Mouse (Mus musculus) testis, postnatal 14 days (tissue): ENCODE measurements around the gene Rpl10a.
"Not testable (repeated sequence)": the region's sequence is repeated elsewhere in the genome, so short reads cannot be mapped to it uniquely, and the experiment has no call there.

ENCODE experiments used
- DNase-seq: peaks from one replicate; pipeline ENCODE4 v3.0.0; 2021; ENCODE audit warnings: low spot score

Rpl10a gene

DNA sequence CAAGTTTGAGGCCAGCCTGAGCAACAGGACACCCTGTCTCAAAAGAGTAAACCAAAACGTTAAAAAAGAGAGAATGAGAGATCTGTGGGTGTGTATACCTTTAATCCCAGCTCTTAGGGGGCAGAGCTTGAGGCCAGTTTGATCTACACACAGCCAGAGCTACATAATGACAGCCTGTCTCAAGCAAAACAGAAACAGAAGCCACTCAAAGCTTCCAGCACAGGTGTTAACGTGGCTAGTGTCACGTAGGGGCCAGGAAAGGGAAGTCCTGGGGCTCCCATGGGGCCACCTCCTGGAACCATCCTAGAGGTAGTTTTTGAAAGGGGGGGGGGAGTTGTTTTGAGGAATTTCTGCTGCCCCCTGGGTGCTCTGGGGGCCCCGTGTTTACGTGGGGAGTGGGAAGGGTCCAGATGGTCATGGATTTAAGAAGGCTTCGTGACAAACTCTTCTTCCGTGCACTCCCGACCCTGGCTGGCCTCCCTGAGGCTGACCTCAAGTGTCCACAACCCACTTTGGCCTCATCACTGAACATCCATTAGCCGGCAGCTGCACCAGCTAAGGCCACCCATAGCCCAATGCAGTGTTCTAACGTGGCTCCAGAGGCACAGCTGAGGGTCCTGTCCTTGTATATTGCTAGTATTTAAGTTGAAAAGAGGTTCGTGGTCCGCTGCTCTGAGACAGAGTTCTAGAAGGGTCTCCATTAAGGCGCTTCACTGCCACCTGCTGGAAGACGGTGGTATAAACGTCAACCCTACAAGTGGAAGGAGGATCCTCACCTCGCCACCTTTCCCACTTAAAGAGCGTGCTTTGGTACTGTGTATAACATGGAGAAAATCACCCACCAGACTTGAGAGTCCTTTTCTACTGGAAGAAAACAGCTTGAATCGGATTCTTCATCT lies 19.7 kb upstream of the Rpl10a start:
- peak; percentile 68 for DNase-seq

DNA sequence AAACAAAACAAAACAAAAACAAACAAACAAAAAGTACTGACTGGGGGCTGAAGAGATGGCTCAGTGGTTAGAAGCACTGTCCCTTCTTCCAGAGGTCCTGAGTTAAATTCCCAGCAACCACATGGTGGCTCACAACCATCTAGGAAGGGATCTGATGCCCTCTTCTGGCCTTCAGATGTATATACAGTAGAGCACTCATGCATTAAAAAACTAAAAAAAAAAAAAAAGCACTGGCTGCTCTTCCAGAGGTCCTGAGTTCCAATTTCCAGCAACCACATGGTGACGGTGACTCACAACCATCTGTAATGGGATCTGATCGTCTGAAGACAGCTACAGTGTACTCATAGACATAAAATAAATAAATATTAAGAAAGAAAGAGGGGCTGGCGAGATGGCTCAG lies 17.4 kb upstream of the Rpl10a start:
- DNase-seq = no peak

DNA sequence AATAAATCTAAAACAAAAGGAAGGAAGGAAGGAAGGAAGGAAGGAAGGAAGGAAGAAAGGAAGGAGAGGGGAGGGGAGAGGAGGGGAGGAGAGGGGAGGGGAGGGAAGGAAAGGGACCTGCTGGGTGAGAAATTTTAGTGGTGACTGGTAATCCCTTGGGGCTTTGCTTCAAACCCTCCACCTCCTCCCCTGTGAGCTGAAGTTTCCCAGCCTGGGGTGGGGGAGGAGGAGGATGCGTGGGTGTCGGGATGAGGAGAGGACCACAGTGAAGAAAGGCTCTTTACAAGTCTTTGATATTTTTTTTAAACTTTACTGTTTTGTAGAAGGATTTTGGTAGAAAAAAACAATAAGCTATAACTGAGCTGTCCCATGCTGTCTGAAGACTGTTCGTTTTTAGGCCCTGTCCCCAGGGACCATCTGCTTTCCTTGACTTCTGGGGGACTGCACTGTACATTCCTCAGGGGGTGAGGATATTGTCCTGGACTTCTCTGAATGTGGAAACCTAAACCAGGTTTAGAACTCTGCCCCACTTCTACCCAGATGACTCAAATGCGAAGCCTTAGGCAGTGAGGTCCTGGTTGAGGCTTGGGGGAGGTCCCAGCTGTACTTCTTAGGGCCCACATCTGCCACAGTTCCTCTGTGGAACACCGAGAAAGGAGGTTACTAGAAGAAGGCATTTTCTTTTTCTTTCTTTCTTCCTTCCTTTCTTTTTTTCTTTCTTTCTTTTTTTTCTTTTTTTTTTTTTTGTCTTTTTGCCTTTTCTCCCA lies 16.7 kb upstream of the Rpl10a start:
- DNase-seq = no peak

- no peak for DNase-seq
These were observed 15.7 kb upstream of the Rpl10a start for GRCm38 (mm10) chr17:28312232-28313211.

- DNase-seq = peak; percentile 97
These were observed 14.9 kb upstream of the Rpl10a start, which contains the start of gene Fance for GRCm38 (mm10) chr17:28313212-28313879. Fance (plus strand) TSS chr17:28313519.

GRCm38 (mm10) chr17:28313880-28314225 lies 14.4 kb upstream of the Rpl10a start:
- DNase-seq = no peak

- no peak for DNase-seq
These were observed 12.6 kb upstream of the Rpl10a start for GRCm38 (mm10) chr17:28315611-28316160.

- no peak for DNase-seq
These were observed 11.8 kb upstream of the Rpl10a start for GRCm38 (mm10) chr17:28316476-28316875.

DNA sequence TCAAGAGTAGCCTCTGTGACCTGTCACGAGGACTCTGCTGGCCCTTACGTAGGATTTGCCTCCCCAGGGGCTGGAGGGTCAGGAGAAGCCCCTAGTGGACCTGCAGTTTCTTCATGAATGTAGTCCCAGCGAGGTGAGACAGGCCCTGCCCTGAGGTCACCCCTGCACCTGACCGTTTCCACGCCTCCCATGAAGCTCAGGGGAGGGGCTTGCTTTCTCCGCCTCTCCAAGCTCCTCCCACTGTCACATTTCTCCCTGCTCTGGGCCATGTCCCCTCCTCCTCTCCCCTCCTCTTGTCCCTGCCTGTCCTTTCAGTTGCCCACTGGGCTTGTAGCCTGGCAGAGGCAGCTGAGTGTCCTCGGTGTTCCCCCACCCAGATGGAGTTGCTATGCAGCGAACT lies 11.2 kb upstream of the Rpl10a start:
- no peak for DNase-seq

DNA sequence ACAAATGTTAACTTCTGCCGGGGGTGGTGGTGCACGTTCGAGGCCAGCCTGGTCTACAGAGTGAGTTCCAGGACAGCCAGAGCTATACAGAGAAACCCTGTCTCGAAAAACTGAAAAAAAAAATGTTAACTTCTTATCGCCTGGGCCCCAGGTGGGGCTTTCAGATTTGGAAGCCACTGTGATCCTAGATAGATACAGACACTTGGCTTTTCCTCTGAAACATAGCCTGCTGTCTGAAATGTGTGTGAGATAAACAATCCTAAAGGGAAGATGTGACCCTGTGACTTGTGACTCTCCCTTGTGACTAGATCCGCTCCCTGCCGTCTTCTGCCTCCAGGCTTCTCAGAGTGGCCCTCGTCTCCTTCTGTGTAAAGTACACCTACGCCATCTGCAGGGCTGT lies 10.5 kb upstream of the Rpl10a start:
- DNase-seq = no peak

DNA sequence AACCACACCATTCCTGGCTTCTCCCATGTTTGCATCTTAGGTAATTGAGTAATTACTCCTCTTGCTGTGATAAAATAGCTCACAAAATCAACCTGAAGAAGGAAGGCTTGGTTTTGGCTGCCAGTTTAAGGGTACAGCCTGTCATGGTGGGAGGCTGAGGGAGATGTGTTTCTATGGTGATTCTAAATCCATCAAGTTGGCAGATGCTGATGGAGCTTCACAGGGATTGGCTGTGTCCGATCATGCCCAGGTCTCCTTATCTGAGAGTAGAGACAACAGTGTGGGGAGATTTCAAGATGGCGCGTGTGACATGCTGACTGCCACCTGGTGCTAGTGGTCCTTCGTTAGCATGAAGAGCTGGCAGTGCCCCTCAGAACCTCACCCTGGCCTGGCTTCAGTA lies 6.6 kb upstream of the Rpl10a start:
- DNase-seq = no peak

DNA sequence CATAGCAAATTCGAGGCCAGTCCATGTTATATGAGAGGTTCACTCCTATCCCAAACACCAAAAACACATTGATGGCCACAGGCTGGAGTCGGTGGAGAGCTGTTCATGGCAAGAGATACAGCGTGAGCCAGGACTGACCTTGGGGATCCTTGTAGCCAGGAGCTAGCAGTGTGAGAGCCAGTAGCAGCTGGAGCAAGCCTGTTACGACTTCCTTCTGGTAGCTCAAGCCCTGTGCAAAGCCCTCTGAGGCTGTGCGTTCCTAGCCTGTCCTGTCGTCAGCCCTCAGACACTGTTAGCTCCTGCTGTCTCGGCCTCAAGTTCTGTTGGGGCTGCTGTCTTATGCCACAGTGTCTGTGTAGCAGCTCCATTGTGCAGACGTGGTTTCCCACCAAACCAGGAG lies 4.5 kb upstream of the Rpl10a start:
- peak; percentile 62 for DNase-seq

- DNase-seq = not testable (repeated sequence)
These were observed 3.9 kb upstream of the Rpl10a start for GRCm38 (mm10) chr17:28324416-28324815.

DNA sequence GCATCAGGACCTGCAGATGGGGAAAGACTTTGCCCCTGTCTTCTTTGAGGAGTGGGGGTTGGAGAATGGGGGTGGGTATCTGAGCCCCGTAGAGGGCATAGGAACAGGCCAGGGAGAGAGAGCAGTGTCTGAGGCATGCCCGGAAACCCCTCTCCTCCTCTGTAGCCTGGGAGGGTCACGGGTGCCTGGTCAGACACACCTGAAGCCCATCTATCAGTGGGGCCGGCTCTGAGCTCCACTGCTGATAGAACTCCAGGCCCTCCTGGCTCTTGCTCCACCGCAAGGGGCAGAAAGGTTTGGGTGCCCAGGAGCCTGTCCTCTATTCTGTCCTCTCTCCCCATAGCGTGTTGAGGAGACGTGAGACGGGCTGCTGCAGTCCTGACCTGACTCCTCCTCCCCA lies 2.5 kb upstream of the Rpl10a start:
- DNase-seq = no peak

DNA sequence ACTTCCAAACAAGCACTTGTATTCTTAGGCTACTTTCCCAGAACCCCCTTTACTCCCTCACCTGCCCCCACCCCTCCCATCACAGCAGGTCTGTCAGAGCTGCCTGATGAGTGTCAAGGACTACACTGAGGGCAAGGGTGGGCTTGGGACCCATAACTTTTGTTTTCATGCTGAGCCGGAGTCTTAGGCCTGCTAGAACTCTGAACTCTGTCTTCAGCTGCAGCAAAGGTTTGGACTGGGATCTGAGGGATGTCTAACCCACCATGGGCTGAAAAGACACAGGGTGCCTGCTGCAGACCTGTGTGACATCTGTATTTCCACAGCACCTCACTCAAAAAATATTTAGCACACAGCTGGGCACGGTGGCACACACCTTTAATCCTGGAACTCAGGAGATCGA lies 1.3 kb upstream of the Rpl10a start:
- no peak for DNase-seq

- DNase-seq = no peak
These were observed 472 bp upstream of the Rpl10a start for GRCm38 (mm10) chr17:28327673-28328325.

DNA sequence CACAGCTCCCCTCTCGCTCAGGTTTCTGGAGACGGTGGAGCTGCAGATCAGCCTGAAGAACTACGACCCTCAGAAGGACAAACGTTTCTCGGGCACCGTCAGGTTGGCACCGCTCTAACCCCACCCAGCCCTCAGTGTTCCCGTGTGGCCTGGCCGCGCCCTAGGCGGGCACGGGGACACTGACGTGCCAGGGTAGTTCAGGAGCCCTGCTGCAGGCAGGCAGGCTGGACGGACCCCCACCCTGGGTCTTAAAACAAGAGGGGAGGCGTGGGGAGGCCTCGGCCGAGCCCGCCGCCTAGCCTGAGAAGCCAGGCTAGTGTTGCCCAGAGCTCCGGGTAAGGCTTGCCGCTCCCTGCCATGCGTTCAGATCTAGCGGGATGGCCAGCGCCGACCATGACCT lies 675 bp downstream of the Rpl10a start:
- DNase-seq = no peak

GRCm38 (mm10) chr17:28329503-28330231 lies 1.4 kb downstream of the Rpl10a start:
- DNase-seq = no peak

- no peak for DNase-seq
These were observed 1.9 kb downstream of the Rpl10a start for GRCm38 (mm10) chr17:28330232-28330546.

DNA sequence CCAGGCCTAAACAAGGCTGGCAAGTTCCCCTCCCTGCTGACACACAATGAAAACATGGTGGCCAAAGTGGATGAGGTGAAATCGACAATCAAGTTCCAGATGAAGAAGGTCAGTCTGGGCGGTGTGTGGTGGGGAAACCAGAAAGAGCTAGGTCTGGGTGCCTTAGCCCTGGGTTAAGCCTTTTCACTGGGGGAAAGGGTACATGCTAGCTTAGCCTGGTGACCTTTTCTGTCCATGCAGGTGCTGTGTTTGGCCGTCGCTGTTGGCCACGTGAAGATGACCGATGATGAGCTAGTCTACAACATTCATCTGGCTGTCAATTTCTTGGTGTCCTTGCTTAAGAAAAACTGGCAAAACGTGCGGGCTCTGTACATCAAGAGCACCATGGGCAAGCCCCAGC lies 2.3 kb downstream of the Rpl10a start:
- not testable (repeated sequence) for DNase-seq
